Mouse (Mus musculus) bone marrow macrophage, adult 2 months (primary cell): ENCODE data around the gene Gja5. TPM values are rescaled to one million over a fixed set of nuclear protein-coding genes. Genes with fewer than 3 reads are reported as not detected.
"Not testable (repeated sequence)": the region's sequence is repeated elsewhere in the genome, so short reads cannot be mapped to it uniquely, and the experiment has no call there.

Experiments
- H3K27ac ChIP-seq: 2 replicates; pipeline ENCODE4 v1.5.1; 2012; ENCODE audit warnings: low read depth, low read length; ENCODE audit not compliant: insufficient read depth
- H3K4me1 ChIP-seq: 2 replicates; pipeline ENCODE4 v1.6.1; 2012; ENCODE audit warnings: low read length; ENCODE audit not compliant: control insufficient read depth, insufficient read depth
- H3K4me3 ChIP-seq: 2 replicates; pipeline ENCODE4 v1.5.1; 2012; ENCODE audit warnings: mild to moderate bottlenecking, low read length, moderate library complexity; ENCODE audit not compliant: insufficient read depth
- CTCF ChIP-seq: IDR thresholded peaks from 2 replicates; pipeline ENCODE4 v1.5.1; 2012; ENCODE audit warnings: low read depth, mild to moderate bottlenecking, low read length, moderate library complexity
- POLR2A ChIP-seq: IDR thresholded peaks from 2 replicates; pipeline ENCODE4 v1.6.1; 2012; ENCODE audit warnings: mild to moderate bottlenecking, low read depth, low read length, borderline replicate concordance
- polyA plus RNA-seq: library from polyadenylated mRNA; stranded (reverse); fragments of >200 nt; gene quantifications from 2 replicates; pipeline ENCODE4 v1.2.4, GENCODE M21; 2012; ENCODE audit not compliant: missing spikeins, insufficient read depth, insufficient read length

Gene Gja5
- polyA plus RNA-seq, 1 experiment, result not detected

- Histone ChIP-seq H3K4me1 (no peaks in the 10 kb centered on the region), H3K4me3 (no peak overlapping the region), H3K27ac (no peak overlapping the region)
- no peak for TF ChIP-seq POLR2A
- no peak for TF ChIP-seq CTCF
Measured at GRCm38 (mm10) chr3:97100784-97101641, 196.5 kb downstream of the Gja5 start.

GRCm38 (mm10) chr3:97103946-97104345 lies 199.5 kb downstream of the Gja5 start:
- not testable (repeated sequence) for H3K4me3 ChIP-seq, H3K27ac ChIP-seq, H3K4me1 ChIP-seq

- Histone ChIP-seq H3K4me3 (no peak overlapping the region), H3K27ac (no peak overlapping the region), H3K4me1 (no peaks in the 10 kb centered on the region)
- no peak for TF ChIP-seq POLR2A
- TF ChIP-seq CTCF, result no peak
Measured at GRCm38 (mm10) chr3:97104696-97105430, 200.4 kb downstream of the Gja5 start.

GRCm38 (mm10) chr3:97117511-97117910 lies 213.0 kb downstream of the Gja5 start:
- Histone ChIP-seq H3K27ac (no peak overlapping the region), H3K4me3 (no peak overlapping the region), H3K4me1 (no peaks in the 10 kb centered on the region)
- TF ChIP-seq CTCF (no peak), POLR2A (no peak)

- TF ChIP-seq CTCF, result no peak
- TF ChIP-seq POLR2A, result no peak
- H3K4me1 ChIP-seq, result no peaks in the 10 kb centered on the region
- H3K27ac ChIP-seq, result no peak overlapping the region
- H3K4me3 ChIP-seq, result no peak overlapping the region
Measured at GRCm38 (mm10) chr3:97118313-97118712, 213.8 kb downstream of the Gja5 start.

GRCm38 (mm10) chr3:97124193-97124592 lies 219.7 kb downstream of the Gja5 start:
- Histone ChIP-seq H3K4me1 (no peaks in the 10 kb centered on the region), H3K4me3 (no peak overlapping the region), H3K27ac (no peak overlapping the region)
- no peak for TF ChIP-seq POLR2A
- TF ChIP-seq CTCF, result no peak

Other genes with a start within 250 kb of the Gja5 start
- gene Ankrd35, start 234.6 kb upstream of the Gja5 start, polyA plus RNA-seq, result not detected in 2 replicates
- gene Pias3, start 208.3 kb upstream of the Gja5 start, polyA plus RNA-seq, result 43.5 and 44.0 TPM in 2 replicates
- gene Nudt17, start 196.1 kb upstream of the Gja5 start, polyA plus RNA-seq, result not detected in 2 replicates
- gene Polr3c, start 177.1 kb upstream of the Gja5 start, polyA plus RNA-seq, result 41.6 and 49.1 TPM in 2 replicates
- 69.5 and 74.8 TPM in 2 replicates for gene Rnf115, start 177.0 kb upstream of the Gja5 start, polyA plus RNA-seq
- gene Pdzk1, start 75.4 kb upstream of the Gja5 start, polyA plus RNA-seq, result not detected in 2 replicates
- not detected in 2 replicates for gene Cd160, start 75.3 kb upstream of the Gja5 start, polyA plus RNA-seq
- gene Gpr89, start 653 bp downstream of the Gja5 start, polyA plus RNA-seq, result 21.4 and 22.8 TPM in 2 replicates
- not detected in 2 replicates for gene Gja8, start 21.3 kb downstream of the Gja5 start, polyA plus RNA-seq